Mouse (Mus musculus) kidney, postnatal 4 days (tissue): ENCODE results near the gene Kmt5b.

Experiments
- DNase-seq, 2 experiments: peaks; one replicate each; pipeline ENCODE4 v3.0.0; 2021; ENCODE audit warnings: mixed read lengths in 2 of 2

Kmt5b gene

GRCm38 (mm10) chr19:3768697-3769383, 1.6 kb downstream of the Kmt5b start:
- DNase-seq, result peak; percentile 95 to 96

- DNase-seq, result no peak
Observed at GRCm38 (mm10) chr19:3769533-3769932, 2.3 kb downstream of the Kmt5b start.

GRCm38 (mm10) chr19:3774159-3774558, 6.9 kb downstream of the Kmt5b start:
- peak in 1 of 2 experiments; percentile 30 for DNase-seq

- no peak for DNase-seq
Observed at GRCm38 (mm10) chr19:3778713-3779112, 11.5 kb downstream of the Kmt5b start.

- no peak for DNase-seq
Observed at GRCm38 (mm10) chr19:3790077-3790476, 22.9 kb downstream of the Kmt5b start.

- DNase-seq, result no peak
Observed at GRCm38 (mm10) chr19:3805526-3805925, 38.3 kb downstream of the Kmt5b start.

- DNase-seq, result no peak
Observed at GRCm38 (mm10) chr19:3810536-3811233, 43.5 kb downstream of the Kmt5b start.

- peak in 1 of 2 experiments; percentile 25 for DNase-seq
Observed at GRCm38 (mm10) chr19:3814461-3814860, 47.2 kb downstream of the Kmt5b start.

- DNase-seq, result no peak
Observed at GRCm38 (mm10) chr19:3815824-3816223, 48.6 kb downstream of the Kmt5b start.

- no peak for DNase-seq
Observed at GRCm38 (mm10) chr19:3819080-3819479, 51.9 kb downstream of the Kmt5b start.

- DNase-seq, result peak in 1 of 2 experiments; percentile 6
Observed at GRCm38 (mm10) chr19:3819899-3820444, 52.8 kb downstream of the Kmt5b start.

GRCm38 (mm10) chr19:3825044-3825443, 57.8 kb downstream of the Kmt5b start:
- DNase-seq, result no peak

GRCm38 (mm10) chr19:3829863-3830262, 62.6 kb downstream of the Kmt5b start:
- DNase-seq, result no peak

GRCm38 (mm10) chr19:3831716-3832115, 64.5 kb downstream of the Kmt5b start:
- peak in 1 of 2 experiments; percentile 6 for DNase-seq

- peak; percentile 67 to 83 for DNase-seq
Observed at GRCm38 (mm10) chr19:3832851-3833353, 65.7 kb downstream of the Kmt5b start.

GRCm38 (mm10) chr19:3834301-3834700, 67.1 kb downstream of the Kmt5b start:
- DNase-seq, result no peak

GRCm38 (mm10) chr19:3836791-3837190, 69.6 kb downstream of the Kmt5b start:
- no peak for DNase-seq

- no peak for DNase-seq
Observed at GRCm38 (mm10) chr19:3838931-3839330, 71.7 kb downstream of the Kmt5b start.

GRCm38 (mm10) chr19:3839686-3840085, 72.5 kb downstream of the Kmt5b start:
- DNase-seq, result no peak

GRCm38 (mm10) chr19:3840214-3840651, 73.0 kb downstream of the Kmt5b start:
- no peak for DNase-seq

- DNase-seq, result no peak
Observed at GRCm38 (mm10) chr19:3840685-3841084, 73.5 kb downstream of the Kmt5b start.

GRCm38 (mm10) chr19:3842359-3843148, 75.3 kb downstream of the Kmt5b start:
- peak; percentile 43 to 66 for DNase-seq

GRCm38 (mm10) chr19:3843629-3844028, 76.4 kb downstream of the Kmt5b start:
- DNase-seq, result no peak
